Mouse (Mus musculus): ENCODE results near the gene Ppy. TPM values are rescaled to one million over a fixed set of nuclear protein-coding genes. Genes with fewer than 3 reads are reported as not detected.
A peak's percentile ranks its signal among the peaks of the same experiment; 100 is the strongest.

Ppy gene
- polyA plus RNA-seq, 1 experiment from 2014 or later, result 4.5 TPM

- 57% methylated on average over 8 of the region's 8 CpGs for WGBS
- Histone ChIP-seq H3K4me1 (replicated peaks) (no peaks in the 10 kb centered on the region), H3K9me3 (no peaks in the 10 kb centered on the region), H3K36me3 (no peaks in the 10 kb centered on the region), H3K27ac (no peak overlapping the region), H3K27me3 (replicated peaks) (no peaks in the 10 kb centered on the region), H3K4me3 (replicated peaks) (no peak overlapping the region), H3K9ac (no peak overlapping the region), H3K4me2 (replicated peaks) (no peak overlapping the region)
- ATAC-seq, result no peak
These were observed 15.1 kb upstream of the Ppy start for GRCm38 (mm10) chr11:102116241-102116640.

DNA sequence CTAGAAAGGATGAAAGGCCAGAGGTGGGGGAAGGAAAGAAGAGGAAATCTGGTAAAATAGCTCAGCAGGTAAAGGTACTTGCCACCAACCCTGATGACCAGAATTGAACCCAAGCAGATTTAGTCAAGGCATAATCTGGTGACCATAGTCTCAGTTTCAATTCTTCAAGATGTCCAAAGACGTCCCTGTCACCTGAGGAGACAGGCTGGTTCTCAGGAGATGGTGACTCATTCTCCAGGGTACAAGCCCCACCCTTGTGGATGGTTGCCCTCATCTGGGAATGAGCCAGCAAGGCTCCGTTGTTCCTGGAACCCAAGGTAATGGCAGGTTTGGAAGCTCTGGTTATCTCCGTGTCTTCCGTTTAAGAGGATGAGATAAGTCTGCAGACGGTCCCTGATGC, 10.5 kb upstream of the Ppy start:
- no peak overlapping the region for H3K9ac ChIP-seq
- H3K9me3 ChIP-seq, result no peaks in the 10 kb centered on the region
- H3K27me3 ChIP-seq (replicated peaks), result peaks cover 27% of the 10 kb centered on the region
- H3K27ac ChIP-seq, result no peak overlapping the region
- H3K36me3 ChIP-seq, result no peaks in the 10 kb centered on the region
- WGBS, result 67% methylated on average over 5 of the region's 5 CpGs
- no peak for ATAC-seq
- peaks cover 3% of the 10 kb centered on the region; the same call in 1 of the 2 replicates for H3K4me1 ChIP-seq (replicated peaks)
- no peak overlapping the region for H3K4me2 ChIP-seq (replicated peaks)
- no peak overlapping the region for H3K4me3 ChIP-seq (replicated peaks)

DNA sequence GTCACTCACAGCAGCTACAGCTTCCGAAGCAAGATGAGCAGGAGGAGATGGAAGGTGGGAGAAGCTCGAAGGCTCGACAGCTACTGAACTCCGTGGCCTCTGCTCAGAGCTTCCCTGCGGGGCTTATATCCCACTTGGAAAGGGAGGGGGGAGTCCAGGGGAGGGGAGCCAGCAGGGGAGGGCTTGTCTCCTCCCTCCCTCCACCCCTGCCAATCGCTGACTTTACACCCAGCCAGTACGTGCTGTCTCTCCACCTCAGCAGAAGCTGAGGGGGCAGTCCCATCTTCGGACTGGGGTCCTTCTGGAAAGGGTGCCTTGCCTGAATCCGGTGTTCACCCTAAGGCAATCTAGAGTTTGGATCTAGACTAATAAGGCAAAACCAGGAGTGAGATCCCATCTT, 6.6 kb upstream of the Ppy start, which contains the start of gene Pyy:
Gene Pyy, minus strand, starts transcription at position 101 of the 400 bp plus-strand sequence.
- Histone ChIP-seq H3K9ac (no peak within 1 kb of the TSS), H3K4me2 (replicated peaks) (peak within 1 kb of the TSS; percentile 43), H3K27ac (no peak within 1 kb of the TSS), H3K4me3 (replicated peaks) (peak within 1 kb of the TSS; percentile 16; the same call in 1 of the 2 replicates), H3K27me3 (replicated peaks) (peaks cover 57% of the 10 kb centered on the region), H3K9me3 (no peaks in the 10 kb centered on the region), H3K36me3 (no peaks in the 10 kb centered on the region), H3K4me1 (replicated peaks) (peaks cover 3% of the 10 kb centered on the region; the same call in 1 of the 2 replicates)
- WGBS, result 10% methylated on average over 9 of the region's 9 CpGs
- no peak for ATAC-seq

DNA sequence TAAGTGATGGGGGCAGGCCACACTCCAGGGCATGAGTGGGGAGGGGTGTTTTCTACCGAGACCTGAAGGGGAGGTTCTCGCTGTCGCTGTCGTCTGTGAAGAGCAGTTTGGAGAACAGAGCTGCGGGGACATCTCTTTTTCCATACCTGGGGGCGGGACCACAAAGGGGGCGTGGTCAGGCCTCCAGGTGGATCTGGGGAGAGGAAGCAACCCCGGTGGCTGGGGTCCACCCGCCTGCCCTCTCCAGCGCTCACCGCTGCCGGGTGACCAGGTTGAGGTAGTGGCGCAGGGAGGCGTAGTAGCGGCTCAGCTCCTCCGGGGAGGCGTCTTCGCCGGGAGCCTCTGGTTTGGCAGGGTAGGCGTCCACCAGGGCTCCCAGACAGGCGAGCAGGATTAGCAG, 5.8 kb upstream of the Ppy start:
- peak overlapping the region; percentile 16; the same call in 1 of the 2 replicates for H3K4me3 ChIP-seq (replicated peaks)
- peaks cover 57% of the 10 kb centered on the region for H3K27me3 ChIP-seq (replicated peaks)
- 1% methylated on average over 21 of the region's 21 CpGs for WGBS

DNA sequence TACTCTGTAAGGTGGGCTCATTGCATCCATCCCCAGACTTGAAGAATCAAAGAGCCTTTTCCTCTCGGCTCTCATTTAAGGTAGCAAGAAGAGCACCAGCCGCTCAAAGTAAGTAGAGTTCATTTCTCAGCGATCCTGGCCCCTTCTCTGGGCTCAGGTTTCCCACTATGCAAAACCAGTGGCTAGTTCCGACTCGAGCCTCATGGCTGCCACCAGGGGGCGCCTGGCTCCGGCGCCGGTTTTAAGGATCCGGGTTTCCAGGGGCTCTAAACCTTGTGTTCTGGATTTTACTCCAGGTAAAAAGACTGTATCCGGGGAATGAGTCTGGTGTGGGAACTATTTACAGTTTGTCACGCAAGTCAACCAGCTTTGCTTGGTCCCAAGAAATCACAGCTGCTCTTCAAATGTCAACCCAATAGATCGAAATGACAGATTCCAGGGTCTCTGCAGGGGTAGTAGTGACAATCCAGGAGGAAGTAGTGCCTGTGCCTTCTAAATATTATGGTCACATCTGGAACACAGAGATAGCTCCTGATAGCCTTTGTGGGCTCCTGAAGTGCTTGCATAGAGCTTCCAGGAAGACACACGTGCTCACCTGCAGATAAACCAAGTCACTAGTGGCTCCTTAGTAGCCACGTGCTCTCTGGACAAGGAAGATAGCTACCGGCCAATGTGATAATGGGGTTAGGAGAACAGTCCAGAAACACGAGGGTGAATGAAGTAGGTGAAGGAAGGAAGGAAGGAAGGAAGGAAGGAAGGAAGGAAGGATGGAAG, 1.6 kb upstream of the Ppy start:
- Histone ChIP-seq H3K27me3 (replicated peaks) (peaks cover 52% of the 10 kb centered on the region), H3K36me3 (no peaks in the 10 kb centered on the region), H3K4me3 (replicated peaks) (no peak overlapping the region), H3K4me2 (replicated peaks) (no peak overlapping the region), H3K4me1 (replicated peaks) (peaks cover 6% of the 10 kb centered on the region; the same call in 1 of the 2 replicates), H3K9ac (no peak overlapping the region), H3K27ac (no peak overlapping the region), H3K9me3 (no peaks in the 10 kb centered on the region)
- 0 out of 2 replicates have a peak, but pooled peaks have one; percentile 64 for ATAC-seq
- WGBS, result 15% methylated on average over 17 of the region's 17 CpGs

More for the DNA sequence above, 5.8 kb upstream of the Ppy start:
- Histone ChIP-seq H3K9me3 (no peaks in the 10 kb centered on the region), H3K4me2 (replicated peaks) (peak overlapping the region; percentile 43), H3K4me1 (replicated peaks) (peaks cover 6% of the 10 kb centered on the region; the same call in 1 of the 2 replicates), H3K27ac (no peak overlapping the region), H3K9ac (no peak overlapping the region), H3K36me3 (no peaks in the 10 kb centered on the region)
- ATAC-seq, result no peak

DNA sequence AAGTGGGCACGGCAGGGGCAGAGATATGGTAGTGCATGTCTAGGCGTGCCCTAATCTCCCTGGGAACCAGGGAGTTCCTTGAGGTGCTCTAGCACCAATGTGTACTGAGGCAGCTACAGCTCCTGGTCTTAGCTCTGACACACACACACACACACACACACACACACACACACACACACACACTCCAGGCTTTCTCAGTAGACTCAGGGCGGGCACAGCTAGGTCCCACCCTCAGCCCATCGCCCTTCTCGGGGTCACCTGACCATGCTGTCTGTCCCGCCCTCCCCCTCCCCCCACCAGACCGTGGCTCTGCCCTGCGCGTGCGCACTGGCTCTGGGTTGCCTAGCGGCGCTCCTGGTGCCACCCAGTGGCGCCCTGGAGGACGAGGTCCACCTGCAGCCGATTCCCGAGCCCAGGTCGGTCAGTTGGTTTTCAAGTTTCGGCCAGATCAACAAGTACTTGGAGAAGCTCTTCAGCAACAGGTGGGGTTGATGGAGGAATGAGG, 4.2 kb downstream of the Ppy start:
- 4% methylated on average over 18 of the region's 18 CpGs for WGBS
- peak overlapping the region; percentile 35; the same call in 1 of the 2 replicates for H3K9ac ChIP-seq

GRCm38 (mm10) chr11:102096446-102096845, 4.7 kb downstream of the Ppy start:
- peak; percentile 11; the same call in 1 of the 2 replicates for ATAC-seq
- Histone ChIP-seq H3K4me2 (replicated peaks) (peak overlapping the region; percentile 57), H3K4me3 (replicated peaks) (no peak overlapping the region), H3K4me1 (replicated peaks) (peaks cover 6% of the 10 kb centered on the region; the same call in 1 of the 2 replicates), H3K27me3 (replicated peaks) (0 out of 2 replicates have a peak, but pooled peaks cover 12% of the 10 kb centered on the region), H3K9me3 (no peaks in the 10 kb centered on the region), H3K27ac (no peak overlapping the region), H3K9ac (no peak overlapping the region), H3K36me3 (no peaks in the 10 kb centered on the region)
- WGBS, result 62% methylated on average over 5 of the region's 5 CpGs

More for the DNA sequence above, 4.2 kb downstream of the Ppy start:
- Histone ChIP-seq H3K27me3 (replicated peaks) (peaks cover 12% of the 10 kb centered on the region; the same call in 1 of the 2 replicates), H3K4me3 (replicated peaks) (peak overlapping the region; percentile 15; the same call in 1 of the 2 replicates), H3K27ac (no peak overlapping the region), H3K36me3 (no peaks in the 10 kb centered on the region), H3K4me1 (replicated peaks) (peaks cover 6% of the 10 kb centered on the region; the same call in 1 of the 2 replicates), H3K9me3 (no peaks in the 10 kb centered on the region), H3K4me2 (replicated peaks) (peak overlapping the region; percentile 57)
- peak; percentile 95 for ATAC-seq

DNA sequence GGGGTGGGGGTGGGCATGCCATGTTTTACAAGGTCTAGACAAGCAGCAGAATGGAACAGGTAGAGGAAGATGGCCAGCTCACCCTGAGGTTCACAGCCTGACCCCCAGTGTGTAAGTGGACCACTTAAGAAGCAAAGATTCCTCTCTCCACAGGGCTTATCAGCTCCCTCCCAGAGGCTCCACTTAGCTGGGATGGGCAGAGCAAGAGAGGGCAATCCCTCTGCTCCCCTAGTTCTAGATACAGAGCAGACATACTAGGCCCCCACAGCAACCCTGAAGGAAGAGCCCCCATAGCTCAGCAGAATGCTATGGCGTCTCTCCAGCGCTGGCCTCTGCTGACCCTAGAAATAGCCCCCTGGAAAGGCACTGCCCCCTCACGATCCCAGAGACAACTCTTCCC, 5.4 kb downstream of the Ppy start:
- 74% methylated on average over 3 of the region's 3 CpGs for WGBS
- peaks cover 6% of the 10 kb centered on the region; the same call in 1 of the 2 replicates for H3K4me1 ChIP-seq (replicated peaks)
- no peak overlapping the region for H3K27ac ChIP-seq
- H3K36me3 ChIP-seq, result no peaks in the 10 kb centered on the region
- H3K9ac ChIP-seq, result no peak overlapping the region
- no peaks in the 10 kb centered on the region for H3K9me3 ChIP-seq
- no peak for ATAC-seq
- no peak overlapping the region for H3K4me2 ChIP-seq (replicated peaks)
- H3K4me3 ChIP-seq (replicated peaks), result no peak overlapping the region
- 0 out of 2 replicates have a peak, but pooled peaks cover 9% of the 10 kb centered on the region for H3K27me3 ChIP-seq (replicated peaks)

GRCm38 (mm10) chr11:102089088-102089808, 11.9 kb downstream of the Ppy start:
- Histone ChIP-seq H3K4me3 (replicated peaks) (peak overlapping the region; percentile 68), H3K27me3 (replicated peaks) (no peaks in the 10 kb centered on the region), H3K4me2 (replicated peaks) (peak overlapping the region; percentile 97), H3K4me1 (replicated peaks) (peaks cover 13% of the 10 kb centered on the region), H3K9ac (peak overlapping the region; percentile 53), H3K27ac (peak overlapping the region; percentile 77), H3K36me3 (no peaks in the 10 kb centered on the region), H3K9me3 (no peaks in the 10 kb centered on the region)
- WGBS, result under 1% methylated on average over 20 of the region's 20 CpGs
- peak; percentile 78 for ATAC-seq

DNA sequence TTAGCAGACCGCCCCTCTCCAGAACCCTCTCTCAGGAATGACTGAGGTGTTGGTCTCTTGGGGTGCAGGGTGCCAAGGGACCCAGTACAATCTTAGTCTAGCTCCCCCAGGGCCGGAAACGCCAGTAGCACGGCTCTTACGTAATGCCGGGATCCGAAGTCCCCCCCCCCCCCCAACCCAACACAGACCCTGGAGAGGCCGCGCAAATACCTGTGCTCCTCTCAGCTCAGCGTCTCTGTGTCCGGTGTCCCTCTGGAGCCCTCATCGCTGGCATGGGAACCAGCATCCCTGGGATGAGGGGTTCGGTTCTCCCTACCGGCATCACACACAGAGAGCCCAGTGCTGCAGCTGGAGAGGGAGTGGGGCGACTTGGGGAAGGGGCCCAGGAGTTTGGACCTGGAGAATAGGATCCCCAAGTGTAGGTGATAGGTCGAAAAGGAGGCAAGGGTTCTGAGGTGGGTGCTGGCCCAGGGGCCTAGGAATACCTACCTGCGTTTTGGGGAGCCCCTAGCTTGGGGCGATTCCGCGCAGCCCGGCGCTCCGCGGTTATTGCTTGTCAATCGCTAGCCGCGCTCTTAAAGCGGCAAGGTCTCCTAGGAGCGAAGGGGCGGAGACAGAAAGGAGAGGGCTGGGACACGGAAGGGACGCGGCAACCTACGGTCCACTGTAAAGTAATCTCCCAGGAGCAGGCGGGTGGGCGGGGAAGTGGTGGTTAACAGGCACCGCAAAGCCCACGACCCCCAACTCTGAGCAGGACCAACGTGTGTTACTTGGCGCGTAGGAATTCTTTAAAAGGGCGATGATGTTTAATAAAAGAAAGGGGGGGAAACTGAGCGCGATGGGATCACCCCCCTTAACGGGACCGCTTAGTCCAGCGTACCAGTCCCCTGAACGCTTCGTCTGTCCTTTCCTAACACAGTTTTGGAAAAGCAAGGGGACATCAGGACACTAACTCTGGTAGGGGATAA, 12.9 kb downstream of the Ppy start, which contains the start of gene Mpp2:
Gene Mpp2, minus strand, starts transcription at position 585 of the 968 bp plus-strand sequence.
- Histone ChIP-seq H3K27me3 (replicated peaks) (no peaks in the 10 kb centered on the region), H3K4me3 (replicated peaks) (peak within 1 kb of the TSS; percentile 68), H3K4me1 (replicated peaks) (peaks cover 14% of the 10 kb centered on the region), H3K36me3 (no peaks in the 10 kb centered on the region), H3K4me2 (replicated peaks) (peak within 1 kb of the TSS; percentile 97), H3K27ac (peak within 1 kb of the TSS; percentile 77), H3K9ac (peak within 1 kb of the TSS; percentile 53), H3K9me3 (no peaks in the 10 kb centered on the region)
- ATAC-seq, result peak; percentile 80
- WGBS, result under 1% methylated on average over 49 of the region's 49 CpGs

GRCm38 (mm10) chr11:102087081-102087751, 13.9 kb downstream of the Ppy start:
- Histone ChIP-seq H3K27me3 (replicated peaks) (no peaks in the 10 kb centered on the region), H3K9me3 (no peaks in the 10 kb centered on the region), H3K4me1 (replicated peaks) (peaks cover 23% of the 10 kb centered on the region), H3K9ac (peak overlapping the region; percentile 53), H3K4me2 (replicated peaks) (peak overlapping the region; percentile 97), H3K36me3 (no peaks in the 10 kb centered on the region), H3K4me3 (replicated peaks) (peak overlapping the region; percentile 68), H3K27ac (peak overlapping the region; percentile 77)
- WGBS, result under 1% methylated on average over 39 of the region's 39 CpGs
- peak; percentile 70 for ATAC-seq
